Mouse (Mus musculus): ENCODE measurements at regions not wholly inside any gene's neighbourhood (a gene's known extent, or its start where the extent isn't known, plus 50 kb on each side); places are given as distances from the start of the nearest gene placed in this dataset.

DNA sequence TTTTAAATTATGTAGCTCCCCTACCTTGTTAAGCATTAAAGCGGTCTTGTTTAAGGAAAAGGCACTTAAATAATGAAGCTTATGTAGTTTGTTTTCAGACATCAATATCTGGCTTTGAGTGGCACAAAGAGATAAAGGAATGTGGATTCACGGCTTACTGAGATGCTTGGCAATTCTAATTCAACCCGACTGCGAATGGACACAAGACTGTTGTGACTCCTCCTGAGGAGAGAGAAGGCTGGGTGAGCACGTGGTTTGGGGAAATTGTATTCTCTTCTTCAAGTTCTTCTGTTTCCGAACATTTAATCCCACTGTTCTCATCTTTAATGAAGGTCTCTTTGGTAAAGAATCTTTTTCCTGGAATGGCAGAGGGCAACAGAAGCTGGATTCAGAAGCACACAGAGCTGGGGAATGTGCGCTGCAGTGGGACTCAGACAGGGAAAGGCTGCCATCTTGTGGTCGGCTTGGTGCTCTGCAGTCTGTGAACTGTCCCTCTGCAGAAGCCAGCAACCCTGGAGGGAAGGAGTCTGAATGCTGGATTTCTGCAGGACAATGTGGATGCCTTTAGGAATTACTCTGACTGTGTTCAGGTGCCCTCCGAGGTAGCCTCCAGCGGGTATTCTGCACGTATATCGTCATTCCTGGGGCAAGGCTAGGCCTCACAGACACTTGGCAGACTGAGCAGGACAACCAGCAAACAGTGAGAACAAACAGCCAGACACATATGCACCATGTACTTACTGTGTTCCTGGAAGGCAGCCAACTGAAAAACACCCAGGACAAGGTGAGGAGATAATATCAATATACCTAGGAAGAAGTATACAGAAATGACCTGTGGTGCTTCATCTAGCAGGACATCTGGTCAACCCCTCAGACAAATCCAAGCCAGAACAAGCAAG, 54.0 kb upstream of the Pax1 start:
- TF ChIP-seq CTCF (IDR thresholded peaks at IDR 0.05; ENCODE audit: low read depth): peak; percentile 92
- TF ChIP-seq EP300 (IDR thresholded peaks at IDR 0.05; ENCODE audit: low read depth): no peak

All from heart, postnatal 0 days (tissue).